Mouse (Mus musculus) MEL (cell line): ENCODE measurements at regions not wholly inside any gene's neighbourhood (a gene's known extent, or its start where the extent isn't known, plus 50 kb on each side); places are given as distances from the start of the nearest gene placed in this dataset.
A peak's percentile ranks its signal among the peaks of the same experiment; 100 is the strongest.

Experiments used
- CTCF ChIP-seq, 3 experiments: IDR thresholded peaks in 2 of 3; conservative IDR thresholded peaks in 1 of 3; 2 replicates each; pipeline ENCODE4 v1.5.1; 2011 to 2012; ENCODE audit warnings: low read length in 3 of 3, low read depth in 2 of 3, mild to moderate bottlenecking in 2 of 3, improper control_type of control experiment in 1 of 3, inconsistent platforms in 1 of 3, mixed read lengths in 1 of 3, moderate library complexity in 1 of 3; ENCODE audit not compliant: control insufficient read depth in 1 of 3, insufficient read depth in 1 of 3, poor library complexity in 1 of 3, severe bottlenecking in 1 of 3
- POLR2AphosphoS2 ChIP-seq: IDR thresholded peaks from 2 replicates; pipeline ENCODE4 v1.6.1; 2011; ENCODE audit warnings: low read length, improper control_type of control experiment
- SMC3 ChIP-seq: IDR thresholded peaks from 2 replicates; pipeline ENCODE4 v1.6.1; 2011; ENCODE audit warnings: low read depth, low read length, improper control_type of control experiment
- TCF12 ChIP-seq: IDR thresholded peaks from 2 replicates; pipeline ENCODE4 v1.6.1; 2014; ENCODE audit warnings: low read depth, mild to moderate bottlenecking, inconsistent platforms, low read length, improper control_type of control experiment, moderate library complexity
- ZMIZ1 ChIP-seq: IDR thresholded peaks from 2 replicates; pipeline ENCODE4 v1.6.1; 2012; ENCODE audit warnings: low read depth, mild to moderate bottlenecking, inconsistent platforms, low read length, improper control_type of control experiment, moderate library complexity

DNA sequence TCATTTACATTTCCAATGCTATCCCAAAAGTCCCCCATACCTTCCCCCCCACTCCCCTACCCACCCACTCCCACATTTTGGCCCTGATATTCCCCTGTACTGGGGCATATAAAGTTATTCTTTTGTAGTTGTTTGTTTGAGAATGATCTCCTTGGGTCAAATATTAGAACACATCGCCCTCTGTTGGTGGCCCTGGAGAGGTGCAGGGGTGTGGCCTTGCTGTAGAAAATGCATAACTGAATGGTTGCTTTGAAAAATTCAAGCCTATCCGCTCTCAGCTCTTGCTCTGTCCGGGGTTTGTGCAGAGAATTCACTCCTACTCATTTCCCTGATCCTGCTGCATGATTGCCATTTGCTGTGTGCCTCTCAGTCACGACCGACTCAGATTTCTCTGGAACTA is 336.4 kb upstream of the Epha6 start:
- TF ChIP-seq TCF12 (no peak), CTCF (IDR thresholded peaks at IDR 0.05 in 2 of 3, conservative IDR thresholded peaks at IDR 0.05 in 1 of 3; ENCODE audit: control insufficient read depth in 1 of 3, insufficient read depth in 1 of 3, low read depth in 2 of 3, low read length in 3 of 3, poor library complexity in 1 of 3, severe bottlenecking in 1 of 3) (peak; percentile 40 to 64 (median 55)), POLR2AphosphoS2 (no peak), SMC3 (peak; percentile 47), ZMIZ1 (no peak)
